Mouse (Mus musculus) neutrophil, adult 5-6 weeks (primary cell): ENCODE measurements around the gene Col23a1. TPM values are rescaled to one million over a fixed set of nuclear protein-coding genes. Genes with fewer than 3 reads are reported as not detected.
"Not testable (repeated sequence)": the region's sequence is repeated elsewhere in the genome, so short reads cannot be mapped to it uniquely, and the experiment has no call there.

Source experiments
- ATAC-seq: fragments of 151-379, 151-347 bp; 2 replicates; pipeline ENCODE4 v1.8.0; 2017; ENCODE audit warnings: mild to moderate bottlenecking, moderate TSS enrichment; ENCODE audit not compliant: insufficient number of reproducible peaks, poor library complexity, low FRiP score, severe bottlenecking; ENCODE audit errors: extremely low read depth
- total RNA-seq: library from RNA; stranded (forward); fragments of 200-1000 nt; gene quantifications from 2 replicates; pipeline ENCODE4 v1.2.3, GENCODE M21; 2017

Gene Col23a1
- total RNA-seq, 1 experiment from 2014 or later, result 0.81 TPM

DNA sequence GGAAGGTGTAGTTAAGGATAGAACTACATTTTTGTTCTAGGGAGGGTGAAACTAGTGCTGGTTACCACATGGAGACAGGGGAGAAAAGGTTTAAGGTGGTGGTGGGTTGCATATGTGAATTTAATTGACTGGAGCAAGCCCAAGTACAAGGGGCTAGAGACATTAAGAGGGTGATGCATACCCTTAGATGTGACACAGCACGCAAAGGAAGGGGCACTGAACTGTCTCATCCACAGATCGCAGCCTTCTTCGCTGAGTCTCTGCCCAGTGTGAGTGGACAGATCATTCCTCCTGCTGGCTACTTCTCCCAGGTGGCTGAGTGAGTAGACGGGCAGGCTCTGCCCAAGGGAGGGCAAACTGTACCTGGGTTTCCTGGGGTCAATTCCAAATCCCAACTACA, 303.6 kb downstream of the Col23a1 start:
- ATAC-seq, result no peak

DNA sequence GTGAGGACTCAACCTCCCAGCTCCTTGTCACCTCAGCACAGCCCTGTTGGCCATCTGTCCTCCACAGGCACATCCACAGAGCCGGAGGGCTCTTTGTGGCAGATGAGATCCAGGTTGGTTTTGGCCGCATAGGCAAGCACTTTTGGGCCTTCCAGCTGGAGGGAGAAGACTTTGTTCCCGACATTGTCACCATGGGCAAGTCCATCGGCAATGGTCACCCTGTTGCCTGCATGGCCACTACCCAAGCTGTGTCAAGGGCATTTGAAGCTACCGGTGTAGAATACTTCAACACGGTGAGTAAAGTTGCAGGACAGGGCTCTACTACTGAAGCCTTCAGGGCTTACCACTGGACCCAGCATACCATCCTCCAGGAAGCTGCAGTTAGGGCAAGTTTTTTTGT, 304.1 kb downstream of the Col23a1 start:
- no peak for ATAC-seq

- no peak for ATAC-seq
Observed at GRCm38 (mm10) chr11:51594715-51595350, 305.1 kb downstream of the Col23a1 start.

GRCm38 (mm10) chr11:51595459-51596083, 305.9 kb downstream of the Col23a1 start:
- ATAC-seq, result no peak

- ATAC-seq, result no peak
Observed at GRCm38 (mm10) chr11:51597553-51597952, 307.8 kb downstream of the Col23a1 start.

- no peak for ATAC-seq
Observed at GRCm38 (mm10) chr11:51602253-51602652, 312.5 kb downstream of the Col23a1 start.

GRCm38 (mm10) chr11:51605602-51606446, 316.1 kb downstream of the Col23a1 start:
- peak; percentile 52; the same call in 1 of the 2 replicates for ATAC-seq

DNA sequence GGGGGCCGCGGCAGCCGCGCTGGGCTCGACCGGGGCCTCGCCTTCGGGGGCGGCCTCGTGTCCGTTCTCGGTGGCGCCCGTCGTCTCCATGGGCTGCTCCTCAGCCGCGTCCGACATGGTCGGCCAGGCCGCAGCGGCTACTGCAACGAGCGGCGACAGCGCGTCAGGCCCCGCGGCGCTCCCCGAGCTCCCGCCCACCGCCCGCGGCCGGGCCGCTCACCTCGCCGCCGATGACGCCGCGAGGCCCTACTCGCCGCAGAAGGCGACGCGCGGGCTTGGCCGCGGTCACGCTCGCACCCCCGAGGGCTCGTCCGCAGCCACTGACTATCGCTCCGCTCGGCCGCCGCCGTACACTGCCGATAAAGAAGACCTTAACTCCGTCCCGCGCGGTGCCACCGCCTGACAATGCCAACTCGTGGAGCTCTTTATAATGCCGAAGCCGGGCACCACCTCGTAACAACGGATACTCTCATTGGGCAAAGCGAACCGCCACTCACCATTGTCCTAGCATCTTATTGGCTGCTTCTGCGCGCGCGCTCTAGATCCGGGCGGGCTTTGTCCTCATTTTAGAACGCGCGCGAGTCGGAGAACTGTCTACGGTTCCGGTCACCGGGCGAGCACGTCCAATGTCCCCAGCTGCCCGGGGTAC, 316.9 kb downstream of the Col23a1 start, which contains the start of gene Hnrnpab:
Gene Hnrnpab (minus strand): TSS at position 401 of the 649 bp plus-strand sequence.
- peak; percentile 97 for ATAC-seq

DNA sequence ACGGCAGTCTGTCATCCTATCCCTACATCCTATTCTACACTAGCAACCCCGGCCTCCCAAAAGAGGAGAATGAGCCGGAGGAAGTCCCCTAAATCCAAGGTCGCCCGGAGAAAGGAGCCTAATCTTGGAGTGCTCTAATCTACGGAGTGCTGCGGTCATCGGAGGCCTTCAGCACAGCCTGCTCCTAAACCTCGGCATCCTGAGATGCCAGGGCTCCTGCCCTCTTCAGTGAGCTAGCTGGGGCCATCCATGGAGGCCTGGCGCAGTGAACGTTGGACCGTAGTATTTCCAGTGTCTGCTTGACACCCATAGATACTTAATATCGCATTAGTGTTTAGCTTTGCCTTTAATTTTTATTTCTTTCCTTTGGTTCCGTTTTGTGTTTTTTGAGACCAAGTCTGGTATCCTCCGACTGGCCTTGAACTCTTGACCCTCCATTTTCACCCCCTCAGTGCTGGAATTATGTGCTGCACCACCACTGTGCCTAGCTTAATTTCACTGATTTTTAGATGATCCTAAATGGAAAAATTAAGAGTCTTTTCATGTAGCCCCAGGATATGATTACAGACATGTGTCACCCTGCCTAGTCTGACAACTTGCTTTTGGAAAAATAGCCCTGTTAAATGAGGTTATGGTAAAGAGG, 317.5 kb downstream of the Col23a1 start:
- no peak for ATAC-seq

DNA sequence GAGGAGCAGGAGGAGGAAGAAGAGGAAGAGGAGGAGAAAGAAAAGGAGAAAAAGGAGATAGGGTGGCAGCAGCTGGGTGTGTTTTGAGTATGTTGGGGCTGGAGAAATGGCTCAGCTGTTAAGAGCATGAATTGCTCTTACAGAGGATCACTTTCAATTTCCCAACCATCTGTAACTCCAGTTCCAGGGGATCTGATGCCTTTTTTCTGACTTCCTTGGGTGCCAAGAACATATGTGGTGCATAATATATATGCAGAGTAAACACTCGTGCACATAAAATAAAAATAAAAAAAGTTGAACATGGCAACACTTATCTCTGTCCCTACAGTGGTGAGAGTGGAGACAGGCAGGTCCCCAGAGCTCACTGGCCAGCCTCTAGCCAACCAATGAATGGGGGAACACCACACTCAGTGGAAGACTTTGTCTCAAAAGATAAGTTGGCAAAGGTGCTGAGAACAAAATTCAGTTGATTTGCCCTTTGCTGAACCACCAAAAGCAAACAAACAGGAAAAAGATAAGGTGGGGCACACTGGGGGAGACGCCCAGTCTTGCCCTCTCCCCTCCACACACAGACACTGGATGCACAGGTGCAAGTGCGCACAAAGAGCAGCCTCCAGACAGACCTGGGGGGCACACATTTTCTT, 319.7 kb downstream of the Col23a1 start:
- ATAC-seq, result no peak

- not testable (repeated sequence) for ATAC-seq
Observed at GRCm38 (mm10) chr11:51609940-51610339, 320.2 kb downstream of the Col23a1 start.

DNA sequence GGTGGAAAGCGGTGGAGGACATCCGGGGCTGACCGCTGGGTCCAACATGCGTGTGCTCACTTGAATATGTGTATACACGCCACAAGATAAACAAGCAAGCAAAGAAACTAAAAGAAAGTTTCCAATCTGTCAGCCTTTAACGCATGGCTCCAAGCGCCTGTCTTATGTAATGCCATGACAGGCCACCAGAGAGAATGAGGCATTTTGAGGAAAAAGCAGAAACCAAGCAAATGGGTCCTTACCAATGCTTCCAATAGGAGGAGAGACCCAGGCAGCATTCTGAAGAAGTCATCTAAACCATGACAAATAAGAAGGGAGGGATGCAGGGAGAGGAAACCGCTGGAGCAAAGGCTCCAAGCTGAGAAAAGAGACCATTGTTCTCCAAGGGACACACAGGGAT, 324.5 kb downstream of the Col23a1 start:
- no peak for ATAC-seq

DNA sequence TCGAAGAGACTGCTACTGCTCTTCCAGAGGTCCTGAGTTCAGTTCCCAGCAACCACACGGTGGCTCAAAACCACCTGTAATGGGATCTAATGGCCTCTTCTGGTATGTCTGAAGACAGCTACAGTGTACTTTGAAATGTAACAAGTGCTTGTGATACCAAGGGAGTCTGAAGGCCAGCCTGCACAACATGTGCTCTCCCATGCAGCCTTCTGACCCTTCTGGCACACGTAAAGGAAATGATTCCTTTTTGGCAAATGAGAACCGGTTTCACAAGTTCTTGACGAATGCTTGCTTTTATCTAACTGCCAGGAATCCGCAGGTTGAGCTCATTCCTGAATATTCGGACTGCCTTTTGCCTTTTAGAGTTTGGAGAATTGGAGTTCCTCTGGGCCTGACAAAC, 325.4 kb downstream of the Col23a1 start:
- ATAC-seq, result no peak

DNA sequence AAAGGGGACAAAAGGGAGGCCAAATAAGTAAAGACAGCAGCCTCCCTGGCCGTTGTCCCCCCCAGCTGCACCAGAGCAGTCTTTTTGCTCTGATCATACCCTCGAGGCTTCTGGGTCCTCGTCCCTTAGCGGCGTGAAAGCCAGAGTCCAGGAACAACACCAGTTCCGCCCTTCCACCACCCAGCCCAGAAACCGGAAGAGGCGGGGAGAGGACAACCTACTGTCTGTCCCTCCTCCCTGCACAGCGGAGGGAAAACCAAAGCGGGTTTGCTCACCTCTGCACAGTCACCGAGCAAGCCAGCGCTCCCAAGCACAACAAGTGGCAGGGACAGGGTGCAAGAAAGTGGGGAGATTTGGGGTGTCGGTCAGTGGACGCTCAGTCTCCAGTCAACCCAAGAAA, 325.9 kb downstream of the Col23a1 start:
- peak; percentile 69 for ATAC-seq

DNA sequence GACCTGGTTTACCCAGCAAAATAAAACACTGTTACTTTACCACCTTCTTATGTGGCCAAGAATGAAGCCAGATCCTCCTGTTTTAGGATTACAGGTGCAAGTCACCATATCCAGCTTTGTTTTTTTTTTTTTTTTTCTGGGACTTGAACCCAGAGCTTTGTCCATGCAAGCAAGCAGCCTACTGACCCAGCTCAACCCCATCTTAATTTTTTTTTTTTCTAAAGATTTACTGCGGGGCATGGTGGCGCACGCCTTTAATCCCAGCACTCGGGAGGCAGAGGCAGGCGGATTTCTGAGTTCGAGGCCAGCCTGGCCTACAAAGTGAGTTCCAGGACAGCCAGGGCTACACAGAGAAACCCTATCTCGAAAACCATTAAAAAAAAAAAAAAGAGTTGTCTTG, 326.4 kb downstream of the Col23a1 start:
- not testable (repeated sequence) for ATAC-seq

DNA sequence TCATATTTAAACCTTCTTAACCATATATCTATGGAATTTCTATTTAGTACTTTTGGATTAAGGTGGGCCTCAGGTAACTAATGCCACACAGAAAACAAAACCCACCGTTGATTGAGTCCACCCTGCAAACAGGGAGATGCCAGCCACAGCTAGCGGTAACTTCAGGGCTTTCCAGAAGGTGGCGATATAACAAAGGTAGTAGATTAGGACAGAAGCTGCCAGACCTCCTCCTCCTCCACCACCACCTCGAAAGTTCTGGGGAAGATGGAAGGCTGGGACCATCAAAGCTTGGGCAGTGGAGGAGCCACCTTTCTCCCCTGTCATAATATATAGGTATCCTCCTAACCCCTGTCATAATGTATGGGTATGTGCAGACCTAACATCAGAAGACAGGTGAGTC, 328.0 kb downstream of the Col23a1 start:
- ATAC-seq, result peak; percentile 65

- ATAC-seq, result no peak
Observed at GRCm38 (mm10) chr11:51618894-51619408, 329.2 kb downstream of the Col23a1 start.

DNA sequence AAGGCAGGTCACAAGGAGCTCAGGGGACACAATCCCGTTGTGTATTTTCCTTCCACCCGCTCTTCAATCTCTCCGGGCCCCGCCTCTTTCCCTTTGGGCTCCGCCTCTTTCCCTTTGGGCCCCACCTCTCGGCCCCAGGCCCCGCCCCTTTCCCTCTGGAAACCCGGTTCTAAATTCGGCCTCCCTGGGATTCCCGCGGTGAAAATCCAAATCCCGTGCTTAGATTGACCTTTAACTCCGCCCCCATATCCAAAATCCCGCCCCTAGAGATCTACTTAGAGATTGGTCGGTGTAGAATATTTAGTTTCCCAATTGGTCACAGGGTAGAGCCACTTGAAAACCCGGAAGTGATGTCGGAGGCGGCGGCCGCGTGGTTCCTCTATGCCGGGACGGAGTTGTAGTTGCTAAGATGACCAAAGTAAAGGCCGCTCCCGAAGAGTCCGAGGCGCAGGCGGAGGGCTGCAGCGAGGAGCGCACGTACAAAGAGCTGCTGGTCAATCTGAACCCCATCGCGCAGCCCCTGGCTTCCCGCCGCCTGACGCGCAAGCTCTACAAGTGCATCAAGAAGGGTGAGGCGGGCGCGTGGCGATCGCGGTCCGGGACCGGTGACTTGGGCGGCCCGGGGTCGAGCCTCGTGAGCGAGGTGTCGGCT, 329.8 kb downstream of the Col23a1 start, which contains the start of gene Nhp2:
Gene Nhp2 (plus strand): TSS at position 327 of the 652 bp plus-strand sequence.
- ATAC-seq, result peak; percentile 86
